ENCODE assay signal across 12 mouse cellular contexts in the genomic region with DNA sequence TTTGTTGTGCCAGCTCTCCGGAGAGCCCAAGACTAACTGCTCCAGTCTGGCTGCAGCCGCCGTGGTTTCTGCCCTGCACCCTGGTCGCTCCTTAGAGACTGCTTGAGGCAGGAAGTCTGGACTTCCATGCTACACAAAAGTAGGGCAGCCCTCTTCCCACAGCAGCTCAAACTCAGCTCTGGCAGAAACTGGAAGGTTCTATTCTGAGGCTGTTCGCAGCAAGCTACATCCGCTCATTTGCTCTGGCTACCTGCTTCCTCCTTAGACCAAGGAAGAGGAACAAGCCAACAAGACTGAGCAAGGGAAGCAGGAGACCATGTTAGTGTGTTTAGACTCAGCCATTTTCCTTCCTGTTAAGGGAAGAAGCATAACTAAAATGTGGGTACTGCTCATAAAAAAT. TPM values are rescaled to one million over a fixed set of nuclear protein-coding genes. Genes with fewer than 3 reads are reported as not detected.
A peak's percentile ranks its signal among the peaks of the same experiment; 100 is the strongest.
DNase-seq lines count a peak whose midpoint lies in the region; ATAC-seq and TF ChIP-seq lines count a peak whose summit lies in the region.
"Had no signal": no experiment of that assay in that cellular context is flagged by ENCODE, and none has a peak within 500 bp of the region (broad histone marks: within the 10 kb centered on the region; RNA-seq: fewer than 3 reads in every experiment).

No protein-coding gene starts in this region.

- intact Hi-C loops in heart, postnatal 14 days (cut with DNase I): no loop called here

- H3K4me3 ChIP-seq in layer of hippocampus, adult 2 months: no peak overlapping the region
- H3K4me3 ChIP-seq: embryonic facial prominence, embryonic 15.5 days; forebrain, embryonic 13.5 days; hindbrain, embryonic 15.5 days; liver, embryonic 13.5 days had no signal

- TF ChIP-seq CTCF in layer of hippocampus, adult 2 months (conservative IDR thresholded peaks at IDR 0.05): no peak

- ATAC-seq in frontal cortex, adult (ENCODE audit: low TSS enrichment): peak; percentile 74
- ATAC-seq: forebrain, embryonic 13.5 days had no signal

- H3K27ac ChIP-seq in layer of hippocampus, adult 2 months: peak overlapping the region; percentile 74
- H3K27ac ChIP-seq: embryonic facial prominence, embryonic 15.5 days; forebrain, embryonic 13.5 days; hindbrain, embryonic 15.5 days; liver, embryonic 13.5 days had no signal

- peak in 1 of 2 experiments; percentile 13 for DNase-seq in layer of hippocampus, adult 2 months (ENCODE audit: low spot score in 2 of 2)
- no peak for DNase-seq in layer of hippocampus, adult 8-10 months (ENCODE audit: low spot score in 2 of 2)
- DNase-seq in heart, postnatal 14 days: peak; percentile 8 to 23
- peak; percentile 37 to 58 for DNase-seq in right cerebral cortex, postnatal 10 days (ENCODE audit: low spot score in 2 of 2)
- no peak for DNase-seq in thymus, adult 18-20 months
- DNase-seq in spleen, adult 18-20 months: no peak
- DNase-seq: kidney, adult 8-10 months; liver, embryonic 13.5 days had no signal

RNA-seq across cellular contexts. Expression of gene Ccnb2, which starts 54.4 kb away (rescaled TPM):
- 1 to 10 TPM; 1.2 to 1.4 TPM for total RNA-seq in layer of hippocampus, adult 2 months (2021)
- 1 to 10 TPM in 2 of 4 experiments, under 1 TPM in 2; 0.56 to 1.2 (median 0.91) TPM for total RNA-seq in layer of hippocampus, adult 8-10 months (2022)
- 1 to 10 TPM; 6.1 to 9.9 TPM for total RNA-seq in heart, postnatal 14 days (2021)

Comparison
In these comparisons a context has a peak if more than half of its experiments do, and no peak if none do; other contexts are left out.
1. DNase-seq: peak in heart, postnatal 14 days (2 of 2) and right cerebral cortex, postnatal 10 days (2 of 2); none in layer of hippocampus, adult 8-10 months (0 of 2), thymus, adult 18-20 months (0 of 2) and spleen, adult 18-20 months (0 of 2).